Comparison of ENCODE assay signal across 13 mouse cellular contexts in genomic region chr11:116549273-116550038, GRCm38 (mm10). TPM values are rescaled to one million over a fixed set of nuclear protein-coding genes. Genes with fewer than 3 reads are reported as not detected.
DNase-seq lines count a peak whose midpoint lies in the region; ATAC-seq and TF ChIP-seq lines count a peak whose summit lies in the region.
"Had no signal": no experiment of that assay in that cellular context is flagged by ENCODE, and none has a peak within 500 bp of the region (broad histone marks: within the 10 kb centered on the region; RNA-seq: fewer than 3 reads in every experiment).

No protein-coding gene starts in this region.

- H3K27me3 ChIP-seq in heart, embryonic 11.5 days (ENCODE audit: control insufficient read depth, insufficient read depth, low read length), result no peaks in the 10 kb centered on the region
- H3K27me3 ChIP-seq in liver, embryonic 14.5 days (ENCODE audit: control insufficient read depth, insufficient read depth, low read length), result no peaks in the 10 kb centered on the region
- H3K27me3 ChIP-seq: kidney, embryonic 15.5 days; limb, embryonic 13.5 days had no signal

- peak; percentile 96 for TF ChIP-seq EP300 in liver, embryonic 14.5 days (IDR thresholded peaks at IDR 0.05; ENCODE audit: low read depth)

- intact Hi-C loops in left cerebral cortex, postnatal 14 days (cut with DNase I), result loop anchor here (5.0 kb wide), 1 partner anchor 78 kb away; the partner anchor contains the start of gene Rhbdf2

- H3K36me3 ChIP-seq in heart, embryonic 11.5 days (ENCODE audit: control insufficient read depth, insufficient read depth, low read length), result peaks cover 11% of the 10 kb centered on the region
- peaks cover 35% of the 10 kb centered on the region for H3K36me3 ChIP-seq in liver, embryonic 14.5 days (replicated peaks; ENCODE audit: control insufficient read depth, insufficient read depth, low read depth)

- peak overlapping the region; percentile 11 for H3K9ac ChIP-seq in heart, embryonic 11.5 days (ENCODE audit: low read depth, low read length)
- peak overlapping the region; percentile 66 for H3K9ac ChIP-seq in liver, embryonic 14.5 days (replicated peaks)
- H3K9ac ChIP-seq: kidney, embryonic 15.5 days; limb, embryonic 13.5 days had no signal

- DNase-seq in heart, adult 8-10 months (ENCODE audit: low spot score), result no peak
- DNase-seq in 416B (ENCODE audit: low read depth), result peak; percentile 90
- peak; percentile 69 to 72 (median 69) for DNase-seq in liver, embryonic 14.5 days (ENCODE audit: low read depth in 3 of 3, low spot score in 3 of 3)
- no peak for DNase-seq in embryo, embryonic 10 days (ENCODE audit: low spot score)
- DNase-seq in left cerebral cortex, postnatal 14 days (ENCODE audit: low spot score in 2 of 2), result no peak
- no peak for DNase-seq in retina, postnatal 1 day
- DNase-seq: adrenal gland, postnatal 14 days had no signal

- peak overlapping the region; percentile 60 for H3K27ac ChIP-seq in heart, embryonic 11.5 days (ENCODE audit: low read depth, low read length)
- peak overlapping the region; percentile 83 for H3K27ac ChIP-seq in liver, embryonic 14.5 days
- H3K27ac ChIP-seq: kidney, embryonic 15.5 days; limb, embryonic 13.5 days; macrophage had no signal

- H3K9me3 ChIP-seq in heart, embryonic 11.5 days (replicated peaks; ENCODE audit: control insufficient read depth, low read length), result no peaks in the 10 kb centered on the region
- no peaks in the 10 kb centered on the region for H3K9me3 ChIP-seq in liver, embryonic 14.5 days (ENCODE audit: control insufficient read depth, low read length)
- H3K9me3 ChIP-seq: kidney, embryonic 15.5 days; limb, embryonic 13.5 days had no signal

- 46% methylated on average over 11 of the region's 11 CpGs for WGBS in heart, embryonic 11.5 days (ENCODE audit: insufficient replicate concordance)
- 29% methylated on average over 11 of the region's 11 CpGs for WGBS in liver, embryonic 14.5 days (ENCODE audit: insufficient replicate concordance)

- no peak overlapping the region for H3K4me3 ChIP-seq in heart, embryonic 11.5 days (ENCODE audit: low read depth, low read length)
- H3K4me3 ChIP-seq in liver, embryonic 14.5 days (ENCODE audit: insufficient read depth in 1 of 2, low read depth in 2 of 2, low read length in 2 of 2), result peak overlapping the region; percentile 2 to 18
- H3K4me3 ChIP-seq: kidney, embryonic 15.5 days; limb, embryonic 13.5 days had no signal

- no peak for ATAC-seq in heart, embryonic 11.5 days (replicated peaks; ENCODE audit: insufficient number of reproducible peaks, low FRiP score, low TSS enrichment)
- peak; percentile 83 for ATAC-seq in erythroid progenitor cell, adult 5-6 weeks (replicated peaks; ENCODE audit: low FRiP score, poor library complexity, severe bottlenecking)
- ATAC-seq in liver, embryonic 14.5 days (ENCODE audit: insufficient read depth), result peak; percentile 91

- peak overlapping the region; percentile 14; the same call in 1 of the 2 replicates for H3K4me2 ChIP-seq in heart, embryonic 11.5 days
- H3K4me2 ChIP-seq in liver, embryonic 14.5 days (ENCODE audit: low read depth), result peak overlapping the region; percentile 71
- H3K4me2 ChIP-seq: kidney, embryonic 15.5 days; limb, embryonic 13.5 days had no signal

- H3K4me1 ChIP-seq in heart, embryonic 11.5 days (ENCODE audit: control insufficient read depth, insufficient read depth, low read length), result peaks cover 57% of the 10 kb centered on the region
- H3K4me1 ChIP-seq in liver, embryonic 14.5 days (replicated peaks; ENCODE audit: control insufficient read depth in 2 of 2, insufficient read depth in 2 of 2, low read length in 1 of 2), result peaks cover 32 to 48% of the 10 kb centered on the region in 2 experiments

- no peak for TF ChIP-seq CTCF in liver, embryonic 14.5 days (IDR thresholded peaks at IDR 0.05; ENCODE audit: low read depth)

RNA-seq across cellular contexts. Expression of gene Sphk1, which starts 18.7 kb away (rescaled TPM):
- polyA plus RNA-seq in heart, embryonic 11.5 days (2014; fragmentation: Nextera tagmentation; extraction: Ambion mirVana), result 2.1 and 3.0 TPM in 2 replicates
- 1 to 10 TPM in 1 of 4 experiments, under 1 TPM in 3; 0.57 to 1.3 (median 0.98) TPM for total RNA-seq in heart, adult 8-10 months (2022)
- 34.0 and 39.3 TPM in 2 replicates for total RNA-seq in erythroid progenitor cell, adult 5-6 weeks (2015; ENCODE audit: low replicate concordance)
- total RNA-seq in erythroid progenitor cell, adult 5-6 weeks (2017; ENCODE audit: low replicate concordance), result 65.2 and 96.7 TPM in 2 replicates
- polyA plus RNA-seq in liver, embryonic 14.5 days (2012; rRNA removed), result 23.0 and 24.1 TPM in 2 replicates
- polyA plus RNA-seq in liver, embryonic 14.5 days (2014; fragmentation: Nextera tagmentation; extraction: Ambion mirVana), result 26.8 and 32.2 TPM in 2 replicates
- total RNA-seq in left cerebral cortex, postnatal 14 days (2021), result 1 to 10 TPM; 4.7 to 5.9 TPM

RNA-seq across cellular contexts. Expression of gene Ube2o, which starts 31.8 kb away (rescaled TPM):
- polyA plus RNA-seq in heart, embryonic 11.5 days (2014; fragmentation: Nextera tagmentation; extraction: Ambion mirVana), result 14.7 and 17.1 TPM in 2 replicates
- 10 to 100 TPM; 27.4 to 33.1 (median 29.8) TPM for total RNA-seq in heart, adult 8-10 months (2022)
- 95.5 and 136 TPM in 2 replicates for total RNA-seq in erythroid progenitor cell, adult 5-6 weeks (2015; ENCODE audit: low replicate concordance)
- 126 and 150 TPM in 2 replicates for total RNA-seq in erythroid progenitor cell, adult 5-6 weeks (2017; ENCODE audit: low replicate concordance)
- 33.8 and 34.0 TPM in 2 replicates for polyA plus RNA-seq in liver, embryonic 14.5 days (2012; rRNA removed)
- polyA plus RNA-seq in liver, embryonic 14.5 days (2014; fragmentation: Nextera tagmentation; extraction: Ambion mirVana), result 25.9 and 32.3 TPM in 2 replicates
- total RNA-seq in left cerebral cortex, postnatal 14 days (2021), result 100 to 1,000 TPM; 134 to 139 TPM

RNA-seq across cellular contexts. Expression of gene Aanat, which starts 36.8 kb away (rescaled TPM):
- polyA plus RNA-seq in heart, embryonic 11.5 days (2014; fragmentation: Nextera tagmentation; extraction: Ambion mirVana), result not detected in 2 replicates
- not detected for total RNA-seq in heart, adult 8-10 months (2022)
- total RNA-seq in erythroid progenitor cell, adult 5-6 weeks (2015; ENCODE audit: low replicate concordance), result not detected in 2 replicates
- not detected in 2 replicates for total RNA-seq in erythroid progenitor cell, adult 5-6 weeks (2017; ENCODE audit: low replicate concordance)
- not detected in 2 replicates for polyA plus RNA-seq in liver, embryonic 14.5 days (2012; rRNA removed)
- not detected in 2 replicates for polyA plus RNA-seq in liver, embryonic 14.5 days (2014; fragmentation: Nextera tagmentation; extraction: Ambion mirVana)
- under 1 TPM; 0.34 to 0.35 TPM for total RNA-seq in left cerebral cortex, postnatal 14 days (2021)
- total RNA-seq: adrenal gland, postnatal 14 days had no signal
- polyA plus RNA-seq: gonadal fat pad, adult 2 months; kidney, embryonic 15.5 days; limb, embryonic 13.5 days; macrophage had no signal

RNA-seq across cellular contexts. Expression of gene Prpsap1, which starts 55.5 kb away (rescaled TPM):
- 96.5 and 101 TPM in 2 replicates for polyA plus RNA-seq in heart, embryonic 11.5 days (2014; fragmentation: Nextera tagmentation; extraction: Ambion mirVana)
- total RNA-seq in heart, adult 8-10 months (2022), result 10 to 100 TPM; 24.5 to 29.9 (median 26.0) TPM
- 10.8 and 15.9 TPM in 2 replicates for total RNA-seq in erythroid progenitor cell, adult 5-6 weeks (2015; ENCODE audit: low replicate concordance)
- total RNA-seq in erythroid progenitor cell, adult 5-6 weeks (2017; ENCODE audit: low replicate concordance), result 9.5 and 12.0 TPM in 2 replicates
- polyA plus RNA-seq in liver, embryonic 14.5 days (2012; rRNA removed), result 19.2 and 22.2 TPM in 2 replicates
- 38.4 and 40.4 TPM in 2 replicates for polyA plus RNA-seq in liver, embryonic 14.5 days (2014; fragmentation: Nextera tagmentation; extraction: Ambion mirVana)
- 10 to 100 TPM; 70.6 to 82.9 TPM for total RNA-seq in left cerebral cortex, postnatal 14 days (2021)

Comparison
In these comparisons a context has a peak if more than half of its experiments do, and no peak if none do; other contexts are left out.
1. DNase-seq: peak in 416B (single experiment) and liver, embryonic 14.5 days (3 of 3); none in heart, adult 8-10 months (single experiment), embryo, embryonic 10 days (single experiment), left cerebral cortex, postnatal 14 days (0 of 2) and retina, postnatal 1 day (single experiment).
2. RNA of gene Sphk1, which starts 18.7 kb away (total RNA-seq): 34.0 to 96.7 TPM in erythroid progenitor cell, adult 5-6 weeks; 4.7 to 5.9 TPM in left cerebral cortex, postnatal 14 days and 0.57 to 1.3 TPM in heart, adult 8-10 months; every median in the first group is over 4 times any median in the second.